Mouse (Mus musculus): ENCODE results near the gene Cops7a. TPM values are rescaled to one million over a fixed set of nuclear protein-coding genes. Genes with fewer than 3 reads are reported as not detected.
A peak's percentile ranks its signal among the peaks of the same experiment; 100 is the strongest.

Gene Cops7a
- polyA plus RNA-seq, 1 experiment: 199 TPM

- H3K36me3 ChIP-seq (ENCODE audit: control insufficient read depth, insufficient read depth, low read length): no peaks in the 10 kb centered on the region
- no peak overlapping the region for H3K4me3 ChIP-seq (ENCODE audit: control insufficient read depth, insufficient read depth, low read length)
- WGBS: 51% methylated on average over 7 of the region's 7 CpGs
- no peak for DNase-seq
- TF ChIP-seq POLR2A (IDR thresholded peaks at IDR 0.05; ENCODE audit: control insufficient read depth, extremely low read depth, insufficient read depth, low read length, poor library complexity): no peak
- TF ChIP-seq CTCF (IDR thresholded peaks at IDR 0.05; ENCODE audit: borderline replicate concordance, control insufficient read depth, extremely low read depth, insufficient read depth, low read length, poor library complexity): no peak
- no peak overlapping the region for H3K27ac ChIP-seq (ENCODE audit: control insufficient read depth, insufficient read depth, low read length)
- peaks cover 23% of the 10 kb centered on the region for H3K4me1 ChIP-seq (replicated peaks; ENCODE audit: control insufficient read depth, insufficient read depth, low read length)
- H3K27me3 ChIP-seq (ENCODE audit: control insufficient read depth, insufficient read depth, low read length): peaks cover 15% of the 10 kb centered on the region; the same call in 1 of the 2 replicates
Observed at GRCm38 (mm10) chr6:124995246-124995645, 29.9 kb upstream of the Cops7a start.

- 34% methylated on average over 11 of the region's 11 CpGs for WGBS
- peaks cover 14% of the 10 kb centered on the region; the same call in 1 of the 2 replicates for H3K27me3 ChIP-seq (ENCODE audit: control insufficient read depth, insufficient read depth, low read length)
Observed at GRCm38 (mm10) chr6:124993876-124994275, 28.5 kb upstream of the Cops7a start.

GRCm38 (mm10) chr6:124993365-124993764, 28.0 kb upstream of the Cops7a start:
- WGBS: 89% methylated on average over 9 of the region's 9 CpGs
- H3K27me3 ChIP-seq (ENCODE audit: control insufficient read depth, insufficient read depth, low read length): peaks cover 9% of the 10 kb centered on the region; the same call in 1 of the 2 replicates
- no peak overlapping the region for H3K27ac ChIP-seq (ENCODE audit: control insufficient read depth, insufficient read depth, low read length)
- DNase-seq: no peak
- H3K4me1 ChIP-seq (replicated peaks; ENCODE audit: control insufficient read depth, insufficient read depth, low read length): peaks cover 21% of the 10 kb centered on the region
- H3K4me3 ChIP-seq (ENCODE audit: control insufficient read depth, insufficient read depth, low read length): no peak overlapping the region
- TF ChIP-seq POLR2A (IDR thresholded peaks at IDR 0.05; ENCODE audit: control insufficient read depth, extremely low read depth, insufficient read depth, low read length, poor library complexity) (no peak), CTCF (IDR thresholded peaks at IDR 0.05; ENCODE audit: borderline replicate concordance, control insufficient read depth, extremely low read depth, insufficient read depth, low read length, poor library complexity) (no peak)
- no peaks in the 10 kb centered on the region for H3K36me3 ChIP-seq (ENCODE audit: control insufficient read depth, insufficient read depth, low read length)

More at GRCm38 (mm10) chr6:124993876-124994275, 28.5 kb upstream of the Cops7a start:
- Histone ChIP-seq H3K36me3 (ENCODE audit: control insufficient read depth, insufficient read depth, low read length) (no peaks in the 10 kb centered on the region), H3K4me3 (ENCODE audit: control insufficient read depth, insufficient read depth, low read length) (no peak overlapping the region), H3K4me1 (replicated peaks; ENCODE audit: control insufficient read depth, insufficient read depth, low read length) (peaks cover 23% of the 10 kb centered on the region), H3K27ac (ENCODE audit: control insufficient read depth, insufficient read depth, low read length) (no peak overlapping the region)
- no peak for TF ChIP-seq POLR2A (IDR thresholded peaks at IDR 0.05; ENCODE audit: control insufficient read depth, extremely low read depth, insufficient read depth, low read length, poor library complexity)
- no peak for TF ChIP-seq CTCF (IDR thresholded peaks at IDR 0.05; ENCODE audit: borderline replicate concordance, control insufficient read depth, extremely low read depth, insufficient read depth, low read length, poor library complexity)
- no peak for DNase-seq

- 75% methylated on average over 4 of the region's 4 CpGs for WGBS
- no peak for TF ChIP-seq CTCF (IDR thresholded peaks at IDR 0.05; ENCODE audit: borderline replicate concordance, control insufficient read depth, extremely low read depth, insufficient read depth, low read length, poor library complexity)
- no peak for TF ChIP-seq POLR2A (IDR thresholded peaks at IDR 0.05; ENCODE audit: control insufficient read depth, extremely low read depth, insufficient read depth, low read length, poor library complexity)
- peaks cover 4% of the 10 kb centered on the region; the same call in 1 of the 2 replicates for H3K27me3 ChIP-seq (ENCODE audit: control insufficient read depth, insufficient read depth, low read length)
- no peak for DNase-seq
- no peak overlapping the region for H3K27ac ChIP-seq (ENCODE audit: control insufficient read depth, insufficient read depth, low read length)
- H3K4me3 ChIP-seq (ENCODE audit: control insufficient read depth, insufficient read depth, low read length): no peak overlapping the region
- H3K36me3 ChIP-seq (ENCODE audit: control insufficient read depth, insufficient read depth, low read length): no peaks in the 10 kb centered on the region
- peaks cover 9% of the 10 kb centered on the region for H3K4me1 ChIP-seq (replicated peaks; ENCODE audit: control insufficient read depth, insufficient read depth, low read length)
Observed at GRCm38 (mm10) chr6:124992241-124992640, 26.9 kb upstream of the Cops7a start.

GRCm38 (mm10) chr6:124967766-124968165, 2.4 kb upstream of the Cops7a start:
- Histone ChIP-seq H3K4me3 (ENCODE audit: control insufficient read depth, insufficient read depth, low read length) (no peak overlapping the region), H3K36me3 (ENCODE audit: control insufficient read depth, insufficient read depth, low read length) (no peaks in the 10 kb centered on the region), H3K27ac (ENCODE audit: control insufficient read depth, insufficient read depth, low read length) (no peak overlapping the region), H3K27me3 (ENCODE audit: control insufficient read depth, insufficient read depth, low read length) (no peaks in the 10 kb centered on the region), H3K4me1 (replicated peaks; ENCODE audit: control insufficient read depth, insufficient read depth, low read length) (peaks cover 7% of the 10 kb centered on the region)
- DNase-seq: peak; percentile 53
- WGBS: 90% methylated on average over 4 of the region's 4 CpGs
- TF ChIP-seq POLR2A (IDR thresholded peaks at IDR 0.05; ENCODE audit: control insufficient read depth, extremely low read depth, insufficient read depth, low read length, poor library complexity) (no peak), CTCF (IDR thresholded peaks at IDR 0.05; ENCODE audit: borderline replicate concordance, control insufficient read depth, extremely low read depth, insufficient read depth, low read length, poor library complexity) (no peak)

- 96% methylated on average over 7 of the region's 7 CpGs for WGBS
- H3K36me3 ChIP-seq (ENCODE audit: control insufficient read depth, insufficient read depth, low read length): no peaks in the 10 kb centered on the region
- DNase-seq: peak; percentile 35
- H3K4me3 ChIP-seq (ENCODE audit: control insufficient read depth, insufficient read depth, low read length): no peak overlapping the region
- peaks cover 7% of the 10 kb centered on the region for H3K4me1 ChIP-seq (replicated peaks; ENCODE audit: control insufficient read depth, insufficient read depth, low read length)
- TF ChIP-seq POLR2A (IDR thresholded peaks at IDR 0.05; ENCODE audit: control insufficient read depth, extremely low read depth, insufficient read depth, low read length, poor library complexity) (no peak), CTCF (IDR thresholded peaks at IDR 0.05; ENCODE audit: borderline replicate concordance, control insufficient read depth, extremely low read depth, insufficient read depth, low read length, poor library complexity) (no peak)
- no peak overlapping the region for H3K27ac ChIP-seq (ENCODE audit: control insufficient read depth, insufficient read depth, low read length)
- no peaks in the 10 kb centered on the region for H3K27me3 ChIP-seq (ENCODE audit: control insufficient read depth, insufficient read depth, low read length)
Observed at GRCm38 (mm10) chr6:124966466-124967118, 1.3 kb upstream of the Cops7a start.
